Mouse (Mus musculus) gastrocnemius, postnatal 4 days (tissue): ENCODE data around the gene B3glct. TPM values are rescaled to one million over a fixed set of nuclear protein-coding genes. Genes with fewer than 3 reads are reported as not detected.

Experiments
- DNase-seq, 2 experiments: peaks; one replicate each; pipeline ENCODE4 v3.0.0; 2021 to 2022; ENCODE audit warnings: low spot score in 2 of 2, mixed read lengths in 2 of 2
- long read RNA-seq, 2 experiments: library from polyadenylated mRNA; stranded (forward); transcript quantifications; one replicate each; pipeline ENCODE4 v2.0.0; 2021
- total RNA-seq, 2 experiments: library from RNA; stranded (reverse); gene quantifications; 2 replicates each; pipeline ENCODE4 v1.2.3; 2021

Gene B3glct
- total RNA-seq, result 10 to 100 TPM; 10.3 to 11.5 TPM
- long read RNA-seq, experiment 1, full-length matches to known transcripts, result 9 of 13 reads
- long read RNA-seq, experiment 1, partial matches to known transcripts, result 1 of 13 reads
- long read RNA-seq, experiment 1, other reads (novel, unspliced or antisense), result 3 of 13 reads
- long read RNA-seq, experiment 2, full-length matches to known transcripts, result 8 of 11 reads
- long read RNA-seq, experiment 2, partial matches to known transcripts, result 1 of 11 reads
- long read RNA-seq, experiment 2, other reads (novel, unspliced or antisense), result 2 of 11 reads

DNA sequence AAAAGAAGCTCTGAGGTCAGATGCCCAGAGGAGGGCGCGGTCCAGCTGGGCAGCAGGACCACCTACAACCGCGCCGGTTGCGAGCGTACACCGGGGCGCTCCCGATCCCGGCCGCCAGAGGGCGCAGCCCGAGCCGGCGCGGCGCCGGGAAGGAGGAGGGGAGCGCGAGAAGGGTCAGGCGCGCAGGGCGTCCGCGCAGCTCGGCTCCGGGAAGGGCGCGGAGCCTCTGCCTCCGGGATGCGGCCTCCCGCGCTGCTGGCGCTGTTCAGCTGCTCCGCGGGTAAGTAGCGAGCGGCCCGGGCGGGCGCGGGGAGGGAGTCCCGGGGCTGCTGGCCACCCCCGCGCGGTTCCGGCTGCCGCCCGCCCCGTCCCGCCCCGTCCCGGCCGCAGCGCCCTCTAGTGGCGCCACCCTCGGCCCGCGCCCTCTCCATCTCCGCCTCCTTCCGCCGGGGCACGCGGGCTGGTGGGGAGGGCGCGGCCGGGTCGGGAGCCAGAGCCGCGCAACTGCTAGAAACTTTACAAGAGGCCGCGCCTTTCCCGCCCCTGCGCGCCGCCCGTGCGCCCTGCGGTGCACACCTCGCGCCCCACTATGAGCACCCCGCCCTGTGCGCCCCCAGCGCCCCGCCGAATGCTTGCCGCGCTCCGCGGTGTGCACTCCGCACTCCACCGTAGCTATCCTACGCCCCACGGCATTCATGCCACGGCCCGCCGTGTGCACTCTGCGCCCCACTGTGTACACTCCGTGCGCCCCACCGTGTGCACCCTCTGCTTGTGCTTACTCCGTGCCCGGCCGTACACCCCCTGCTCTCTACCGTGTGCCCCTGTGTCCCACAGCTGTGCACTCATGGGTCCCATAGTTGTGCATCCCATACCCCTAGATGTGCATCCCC lies at the start of gene B3glct:
Gene B3glct (plus strand): TSS at position 131 of the 890 bp plus-strand sequence.
- DNase-seq, result peak; percentile 85 to 86

DNA sequence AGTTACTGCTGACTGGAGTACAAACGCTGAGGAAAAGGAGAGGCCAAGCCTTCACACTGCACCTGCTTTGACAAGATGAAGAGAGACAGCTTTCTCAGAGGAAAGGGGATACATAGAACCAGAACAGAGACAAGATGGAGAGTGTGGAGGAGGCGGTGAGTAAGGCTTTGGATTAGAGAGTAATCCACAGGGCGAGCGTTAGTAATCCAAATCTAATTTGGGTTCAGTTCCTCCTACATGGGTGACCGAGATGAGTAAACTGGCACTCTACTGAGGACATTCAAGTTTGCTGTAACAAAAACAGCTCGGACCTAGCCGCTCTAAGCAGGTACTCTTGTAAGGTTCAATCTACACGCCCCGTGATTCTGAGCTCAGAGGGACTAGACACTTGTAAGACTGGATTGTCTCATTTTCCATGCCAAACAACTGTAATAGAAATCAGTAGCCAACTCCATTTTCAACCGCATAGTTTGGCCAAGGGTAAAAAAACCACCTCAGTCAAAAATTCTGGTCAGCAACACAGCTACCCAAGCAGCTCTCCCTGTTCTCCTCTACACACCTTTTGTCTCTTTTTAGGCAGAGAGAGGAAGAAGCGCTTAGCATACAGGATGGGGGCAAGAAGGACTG lies 43.5 kb upstream of the B3glct start:
- DNase-seq, result no peak

DNA sequence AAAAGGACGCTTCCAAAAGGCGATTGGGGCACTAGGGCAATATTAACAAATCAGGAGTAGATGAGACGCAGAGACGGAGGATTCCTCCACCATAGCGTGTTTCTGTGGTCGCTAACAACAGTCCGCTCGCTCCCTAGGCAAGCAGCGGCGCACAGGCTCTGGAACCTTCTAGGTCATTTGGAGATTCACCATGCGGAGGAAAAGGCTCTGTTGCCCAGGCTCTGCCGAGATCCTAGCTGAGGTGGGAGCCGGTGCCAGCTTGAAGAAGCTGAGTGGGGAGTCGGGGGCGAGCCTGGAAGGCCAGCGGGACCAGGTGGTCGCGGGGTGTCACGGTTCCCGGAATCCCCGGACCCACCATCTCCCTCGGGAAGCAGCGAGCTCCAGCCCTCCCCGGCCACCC lies 42.5 kb upstream of the B3glct start:
- DNase-seq, result no peak

DNA sequence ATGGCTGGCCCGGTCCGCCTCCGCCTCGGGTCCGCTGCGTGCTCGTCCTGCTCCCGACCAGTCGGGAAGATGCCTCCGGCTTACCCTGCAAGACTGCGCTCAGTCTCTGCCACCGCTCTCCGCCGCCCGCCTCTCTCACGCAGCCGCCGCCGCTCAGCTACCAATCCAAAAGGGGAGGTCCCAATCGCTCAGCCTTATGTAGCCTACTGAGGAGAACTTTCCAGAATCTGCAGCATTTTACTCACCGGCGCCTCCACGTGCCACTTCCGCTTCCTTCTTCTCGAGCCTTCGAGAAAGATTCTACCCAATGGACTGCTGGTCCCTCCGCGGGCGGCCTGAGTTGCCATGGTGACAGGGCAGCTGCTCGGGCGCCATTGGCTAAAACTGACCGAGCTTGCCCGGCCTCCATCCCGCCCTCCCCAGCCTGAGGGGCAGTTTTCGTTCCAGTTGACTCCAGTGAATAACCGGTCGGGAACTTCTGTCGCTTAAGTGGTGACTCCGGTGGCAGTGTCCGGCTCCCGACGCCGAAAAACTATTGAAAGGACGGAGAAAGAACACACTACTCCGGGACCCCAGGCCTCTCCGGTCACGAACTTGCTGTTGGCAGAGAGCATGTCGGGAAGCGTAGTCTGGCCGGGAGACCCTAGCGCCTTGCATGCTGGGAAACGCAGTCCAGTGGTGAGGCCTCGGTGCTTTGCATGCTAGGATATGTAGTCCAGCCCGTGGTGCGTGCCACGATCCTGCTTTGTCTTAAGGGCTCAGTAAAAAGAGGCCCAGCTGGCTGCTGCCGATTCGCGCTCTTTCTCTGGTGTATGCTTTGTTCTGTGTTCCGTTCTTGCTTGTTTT lies 41.7 kb upstream of the B3glct start, which contains the start of gene Hsph1:
Gene Hsph1 (minus strand): TSS at position 302 of the 846 bp plus-strand sequence.
- DNase-seq, result peak; percentile 93 to 97

DNA sequence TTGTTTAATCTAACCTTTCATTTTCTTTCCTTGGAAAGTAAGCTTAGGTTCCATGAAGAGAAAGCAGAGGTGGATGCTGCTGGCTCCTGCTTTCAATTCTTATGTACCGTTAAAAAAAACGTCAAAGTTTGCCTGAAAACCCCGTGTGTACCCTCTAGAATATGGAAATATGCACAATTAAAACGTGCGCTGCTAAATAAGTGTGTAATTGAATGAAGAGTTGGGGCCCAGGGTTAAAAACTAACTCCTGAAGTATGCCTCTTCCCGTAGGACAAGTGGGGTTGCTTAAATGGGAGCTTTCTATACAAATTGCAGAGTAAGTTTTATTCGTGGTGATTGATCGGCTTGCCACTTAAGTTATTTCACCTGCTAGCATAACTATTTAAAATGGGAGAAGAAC lies 40.7 kb upstream of the B3glct start:
- no peak for DNase-seq

DNA sequence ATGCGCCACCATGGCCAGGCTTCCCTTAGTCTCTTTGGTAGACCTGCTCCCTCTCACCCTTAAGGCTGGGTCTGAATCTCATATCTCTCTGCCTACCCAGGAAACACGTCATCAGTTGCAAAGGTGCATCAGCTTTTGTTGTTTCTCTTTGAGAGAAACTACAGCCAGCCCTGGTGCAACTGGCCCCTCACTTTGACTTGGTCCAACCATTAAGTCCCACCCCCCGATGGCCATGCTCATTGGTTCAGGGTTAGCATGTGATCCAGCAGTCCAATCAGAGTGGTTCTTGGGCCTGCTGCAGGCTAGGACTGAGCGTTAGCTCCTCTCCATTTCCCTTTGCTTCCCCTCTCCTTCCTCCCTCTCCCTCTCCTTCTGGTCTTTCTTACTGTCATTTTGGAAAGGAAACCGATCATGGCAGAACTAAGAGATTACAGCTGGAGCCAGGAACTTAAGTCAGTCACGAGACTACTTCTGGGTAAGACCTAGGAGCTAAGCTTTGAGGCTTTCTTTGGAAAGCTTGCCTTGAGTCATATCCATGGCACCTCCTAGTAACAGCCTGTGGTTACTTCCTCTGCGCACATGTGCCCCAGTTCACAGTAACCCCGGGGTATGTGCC lies 36.6 kb upstream of the B3glct start:
- no peak for DNase-seq

DNA sequence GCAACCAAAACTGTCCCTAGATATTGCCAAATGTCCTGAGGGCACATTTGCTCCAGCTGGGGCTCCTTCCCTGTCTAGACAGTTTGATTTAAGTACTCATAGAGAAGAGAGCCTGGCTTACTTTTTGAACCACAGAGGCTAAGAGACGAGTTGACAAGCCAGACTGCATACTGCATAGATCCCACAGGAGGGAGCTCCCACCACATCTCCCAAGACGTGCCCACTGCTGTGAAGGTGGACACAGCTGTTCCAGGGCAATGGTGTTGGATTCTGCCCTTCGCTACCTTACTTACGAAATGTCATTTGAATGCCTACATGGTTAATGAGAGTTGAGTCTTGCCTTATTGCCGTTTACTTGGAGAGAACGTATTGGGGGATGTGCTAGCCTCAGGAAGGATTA lies 35.7 kb upstream of the B3glct start:
- no peak for DNase-seq

DNA sequence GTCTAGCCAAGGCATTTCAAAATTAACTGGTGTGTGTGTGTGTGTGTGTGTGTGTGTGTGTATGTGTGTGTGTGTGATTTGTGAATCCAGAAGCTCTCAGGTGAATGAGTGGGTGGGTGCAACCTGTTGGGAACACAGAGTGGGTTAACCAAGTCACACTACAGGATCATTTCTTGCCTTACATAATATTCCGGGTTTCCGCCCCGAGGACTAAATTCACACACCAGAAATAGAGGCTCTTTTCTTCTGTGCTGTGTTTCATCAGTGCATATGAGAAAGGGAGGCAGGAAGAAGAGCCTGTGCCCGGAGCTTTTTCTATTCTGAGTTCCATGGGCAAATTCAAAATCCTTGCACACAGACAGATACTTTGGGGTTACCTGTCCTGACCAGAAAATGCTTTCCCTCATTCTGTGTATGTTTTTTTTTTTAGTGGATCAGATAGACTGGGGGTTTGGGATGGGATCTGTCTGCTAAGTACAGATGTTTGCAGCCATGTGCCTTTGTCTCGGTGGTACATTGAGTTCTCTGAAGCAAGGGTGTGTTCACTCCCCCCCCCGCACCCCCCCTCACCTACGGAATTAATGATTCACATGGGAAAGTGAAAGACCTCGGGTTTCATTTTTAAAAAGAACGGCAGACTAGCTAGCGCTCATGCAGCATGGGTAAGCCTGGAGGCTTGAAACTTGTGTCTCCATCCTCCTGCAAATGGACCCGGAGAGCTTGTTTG lies 35.1 kb upstream of the B3glct start:
- no peak for DNase-seq

DNA sequence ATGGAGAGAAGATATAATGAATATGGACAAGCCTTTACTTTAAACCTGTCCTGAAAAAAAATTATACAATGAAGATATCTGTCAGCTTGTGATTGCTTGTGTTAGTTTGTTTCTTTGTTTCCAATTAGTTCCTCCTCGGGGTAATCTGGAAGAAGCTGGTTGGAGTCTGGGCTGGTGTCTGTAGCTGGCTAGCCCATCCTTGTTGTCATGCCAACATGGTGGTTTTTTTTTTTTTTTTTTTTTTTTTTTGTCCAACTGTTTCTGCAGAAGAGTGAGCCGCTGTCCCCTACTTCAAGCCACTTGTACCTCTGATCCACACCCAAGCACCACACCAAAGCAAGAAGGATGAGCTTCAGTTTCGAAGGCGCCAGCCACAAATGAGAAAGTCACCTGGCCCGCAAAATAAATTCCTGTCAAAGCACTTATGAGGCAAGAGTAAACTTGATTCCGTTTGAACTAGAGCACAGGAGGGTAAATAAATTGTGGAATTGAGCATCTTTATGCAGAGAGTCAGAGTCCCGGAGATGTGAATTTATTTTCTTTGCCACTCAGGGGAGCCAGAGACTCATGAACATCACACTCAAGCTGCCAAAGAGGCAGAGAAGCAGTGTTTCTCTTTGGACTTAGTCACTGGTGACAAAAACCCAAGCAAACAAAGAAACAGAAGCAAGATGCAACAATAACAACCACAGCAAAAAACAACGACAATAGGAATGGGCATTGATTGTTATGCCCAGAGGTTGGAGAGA lies 30.5 kb upstream of the B3glct start:
- DNase-seq, result no peak

DNA sequence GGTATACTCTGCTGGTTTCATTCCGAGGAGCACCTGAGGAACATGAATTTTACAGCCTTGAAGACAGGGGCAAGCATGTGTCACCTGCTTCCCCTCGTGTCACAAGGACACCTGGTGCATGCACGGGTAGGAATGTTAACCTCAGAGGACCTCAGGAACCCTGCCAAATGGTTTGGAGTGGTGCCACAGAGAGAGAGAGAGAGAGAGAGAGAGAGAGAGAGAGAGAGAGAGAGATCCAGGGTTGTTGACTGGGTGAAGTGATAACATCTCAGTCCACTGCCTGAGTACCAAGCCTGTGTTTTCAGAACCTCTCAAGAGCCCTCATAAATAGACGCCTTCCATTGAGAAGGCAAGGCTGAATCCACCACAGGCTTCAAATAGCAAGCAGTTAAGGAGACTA lies 29.8 kb upstream of the B3glct start:
- no peak for DNase-seq

DNA sequence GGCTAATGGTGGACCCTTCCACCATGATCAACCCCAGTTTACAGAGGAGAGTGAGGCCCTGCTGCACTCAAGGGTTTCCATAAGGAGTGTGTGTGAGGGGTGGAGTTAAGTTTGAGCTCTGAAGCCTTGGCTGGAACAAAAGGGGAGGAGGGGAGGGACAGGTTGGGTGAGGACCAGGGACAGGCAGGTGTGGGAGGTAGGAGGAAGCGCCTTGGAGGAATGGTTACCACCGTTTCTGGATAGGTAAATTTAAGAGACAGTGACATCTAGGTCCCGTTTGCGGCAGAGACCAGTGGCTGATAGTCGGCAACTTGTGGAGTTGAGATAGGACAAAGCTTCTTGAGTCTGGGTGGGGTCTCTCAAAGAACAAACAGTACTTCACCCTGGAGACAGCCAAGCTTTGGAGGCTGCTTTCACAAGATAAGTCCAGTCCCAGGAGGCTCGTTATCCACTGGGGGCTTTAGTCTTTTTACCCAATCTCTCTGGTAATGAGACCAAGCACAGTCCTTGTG lies 29.1 kb upstream of the B3glct start:
- no peak for DNase-seq

DNA sequence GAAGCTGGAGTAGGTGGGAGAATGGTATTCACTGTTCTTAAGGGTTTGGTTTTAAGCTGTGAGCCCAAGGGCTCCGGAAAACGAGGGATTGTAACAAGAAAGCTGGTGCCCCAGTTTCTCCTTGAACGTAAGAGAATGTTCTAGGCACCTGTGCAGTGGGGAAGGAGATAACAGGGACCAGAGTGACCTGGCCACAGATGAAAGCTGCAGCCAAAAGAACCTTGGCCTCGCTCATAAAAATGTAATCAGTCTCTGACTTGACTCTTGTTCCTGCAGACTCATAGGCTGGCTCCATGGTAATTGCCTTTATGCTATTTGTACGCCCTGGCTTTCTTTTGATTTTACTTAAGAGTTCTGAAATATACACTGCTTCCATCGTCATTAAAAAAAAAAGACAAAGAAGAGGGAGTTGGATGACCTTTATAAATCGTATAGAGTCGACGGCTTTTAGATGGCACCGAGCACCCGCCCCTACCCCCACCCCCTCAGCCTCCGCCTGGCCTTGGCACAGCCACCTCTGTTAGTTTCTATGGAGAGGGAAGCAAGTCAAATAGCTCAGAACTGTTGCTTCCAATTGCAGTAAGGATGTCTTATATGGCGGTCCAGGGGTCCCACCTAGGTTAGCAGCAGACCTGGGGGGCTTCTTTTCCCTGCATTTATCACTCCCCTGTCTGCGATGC lies 28.4 kb upstream of the B3glct start:
- no peak for DNase-seq

DNA sequence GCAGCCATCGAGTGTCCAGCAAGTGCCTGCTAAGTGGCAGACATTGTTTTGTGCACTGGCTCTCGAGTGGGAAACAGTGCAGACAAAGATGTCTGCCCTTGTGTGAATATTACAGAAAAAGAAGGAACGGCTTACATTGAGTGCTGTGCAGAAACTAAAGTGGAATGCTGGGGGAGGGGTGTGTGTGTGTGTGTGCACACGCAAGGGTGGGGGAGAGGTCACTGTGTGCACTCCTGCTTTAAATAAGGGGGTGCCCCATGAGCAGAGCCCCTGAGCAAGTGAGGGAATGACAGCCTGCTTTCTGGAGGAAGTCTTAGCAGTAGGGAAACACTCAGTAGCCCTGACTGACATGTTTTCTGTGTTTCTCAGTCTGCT lies 27.9 kb upstream of the B3glct start:
- no peak for DNase-seq

DNA sequence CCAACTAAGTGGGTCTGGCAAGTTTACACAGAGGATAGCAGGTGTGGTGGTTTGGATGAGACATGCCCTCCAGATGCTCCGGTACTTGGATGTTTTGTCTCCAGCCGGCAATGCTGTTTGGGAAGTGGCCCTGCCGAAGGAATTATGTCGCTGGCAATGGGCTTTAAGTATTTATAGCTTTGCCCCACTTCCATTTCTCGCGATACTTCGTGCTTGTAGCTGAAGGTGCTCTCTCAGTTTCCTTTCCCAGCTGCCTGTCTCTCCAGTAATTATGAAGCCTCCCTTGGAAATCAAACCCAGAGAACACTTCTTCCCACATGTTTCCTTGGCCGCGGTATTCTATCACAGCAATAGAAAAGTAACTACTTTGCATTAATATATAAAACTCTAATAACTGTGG lies 22.4 kb upstream of the B3glct start:
- DNase-seq, result no peak

DNA sequence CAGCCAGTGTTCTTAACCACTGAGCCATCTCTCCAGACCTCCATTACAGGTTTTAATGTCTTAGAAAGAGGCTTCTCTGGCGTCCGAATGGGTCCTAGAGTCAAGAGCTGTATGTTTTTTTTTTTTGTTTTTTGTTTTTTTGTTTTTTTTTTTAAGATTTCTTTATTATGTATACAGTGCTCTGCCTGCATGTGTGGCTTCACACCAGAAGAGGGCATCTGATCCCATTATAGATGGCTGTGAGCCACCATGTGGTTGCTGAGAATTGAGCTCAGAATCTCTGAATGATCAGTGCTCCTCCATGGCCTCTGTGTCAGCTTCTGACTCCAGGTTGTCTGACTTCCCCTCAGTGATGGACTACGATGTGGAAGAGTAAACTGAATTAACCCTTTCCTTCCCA lies 20.0 kb upstream of the B3glct start:
- no peak for DNase-seq

DNA sequence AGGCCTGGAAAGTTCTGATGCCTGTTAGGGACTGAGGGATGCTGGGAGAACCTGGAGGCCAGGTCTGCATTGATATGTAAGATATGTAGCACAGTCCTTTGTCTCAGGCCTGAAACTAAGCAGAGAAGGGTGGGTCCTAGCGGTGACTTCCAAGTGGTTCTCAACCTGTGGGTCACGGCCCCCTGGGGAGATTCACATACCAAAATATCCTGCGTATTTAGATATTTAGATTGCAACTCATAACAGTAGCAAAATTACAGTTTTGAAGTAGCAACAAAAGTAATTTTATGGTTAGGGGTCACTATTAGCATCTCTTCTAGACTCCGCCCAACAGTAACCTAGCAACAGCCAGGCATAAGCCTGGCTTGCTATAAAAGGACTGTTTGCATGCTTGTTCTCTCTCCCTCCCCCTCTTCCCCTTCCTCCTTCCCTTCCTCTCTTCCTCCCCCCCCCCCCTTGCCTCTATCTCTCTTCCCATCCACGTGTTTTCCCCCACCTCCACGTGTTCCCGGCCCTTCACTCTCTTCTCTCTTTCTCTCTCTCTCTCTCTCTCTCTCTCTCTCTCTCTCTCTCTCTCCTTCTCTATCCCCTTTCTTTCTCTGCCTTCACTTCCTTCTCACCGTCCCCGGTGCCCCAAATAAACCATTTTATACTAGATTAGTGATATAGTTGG lies 19.2 kb upstream of the B3glct start:
- DNase-seq, result no peak

DNA sequence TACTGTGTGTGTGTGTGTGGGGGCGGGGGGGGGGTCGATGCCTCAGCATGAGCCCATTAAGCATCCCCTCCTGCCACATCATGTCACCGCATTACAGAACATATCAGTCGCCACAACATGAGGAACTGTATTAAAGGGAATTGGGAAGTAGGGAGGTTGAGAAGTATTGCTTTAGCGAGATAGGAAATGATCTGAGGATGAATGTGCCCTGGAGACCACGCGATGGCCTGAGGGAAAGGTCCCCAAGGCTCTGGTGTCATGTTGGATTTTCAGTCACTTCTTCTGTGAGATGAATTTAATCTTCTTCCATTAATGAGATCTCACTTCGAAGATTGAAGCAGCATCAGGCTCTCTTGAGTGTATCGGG lies 18.6 kb upstream of the B3glct start:
- no peak for DNase-seq

DNA sequence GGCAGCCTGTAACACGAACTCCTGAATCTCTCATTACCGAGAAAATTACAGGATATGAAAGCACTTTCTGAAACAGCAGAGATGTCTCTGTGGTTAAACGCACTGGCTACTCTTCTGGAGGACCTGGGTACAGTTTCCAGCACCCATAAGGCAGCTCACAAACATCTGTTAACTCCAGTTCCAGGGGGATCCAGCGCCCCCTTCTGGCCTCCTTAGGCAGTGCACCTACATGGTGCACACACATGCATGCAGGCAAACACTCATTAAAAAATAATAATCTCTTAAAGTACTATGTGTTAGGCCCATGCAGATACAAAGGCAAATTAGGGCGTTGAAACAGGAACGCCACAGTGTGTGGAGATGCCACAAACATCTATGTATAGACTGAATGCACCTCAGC lies 16.6 kb upstream of the B3glct start:
- DNase-seq, result no peak
